Mouse (Mus musculus) kidney, embryonic 16.5 days (tissue): ENCODE measurements around the gene Nipa2. TPM values are rescaled to one million over a fixed set of nuclear protein-coding genes. Genes with fewer than 3 reads are reported as not detected.
A peak's percentile ranks its signal among the peaks of the same experiment; 100 is the strongest.

Source experiments
- ATAC-seq: fragments of 200-750 bp; cut with Nextera tagmentation; 2 replicates; pipeline ENCODE4 v1.8.0; 2017; ENCODE audit warnings: moderate TSS enrichment; ENCODE audit not compliant: low FRiP score, low TSS enrichment
- H3K27ac ChIP-seq: fragments of 300-500 bp; sonication (generic); 2 replicates; pipeline ENCODE4 v1.5.1; 2014; ENCODE audit warnings: low read length
- H3K27me3 ChIP-seq: fragments of 300-500 bp; sonication (generic); 2 replicates; pipeline ENCODE4 v1.6.1; 2014; ENCODE audit warnings: low read length, control low read depth, mixed read lengths; ENCODE audit not compliant: insufficient read depth
- H3K36me3 ChIP-seq: fragments of 300-500 bp; sonication (generic); 2 replicates; pipeline ENCODE4 v1.6.1; 2014; ENCODE audit warnings: low read length, control low read depth, mixed read lengths; ENCODE audit not compliant: insufficient read depth
- H3K4me1 ChIP-seq: fragments of 300-500 bp; sonication (generic); 2 replicates; pipeline ENCODE4 v1.6.1; 2014; ENCODE audit warnings: low read length, control low read depth, mixed read lengths; ENCODE audit not compliant: insufficient read depth
- H3K4me2 ChIP-seq: fragments of 300-500 bp; sonication (generic); replicated peaks from 2 replicates; pipeline ENCODE4 v1.6.1; 2014; ENCODE audit warnings: low read depth, low read length
- H3K4me3 ChIP-seq: fragments of 300-500 bp; sonication (generic); 2 replicates; pipeline ENCODE4 v1.5.1; 2014; ENCODE audit warnings: mild to moderate bottlenecking, low read length
- H3K9ac ChIP-seq: fragments of 300-500 bp; sonication (generic); replicated peaks from 2 replicates; pipeline ENCODE4 v1.6.1; 2014; ENCODE audit warnings: low read length
- H3K9me3 ChIP-seq: fragments of 300-500 bp; sonication (generic); 2 replicates; pipeline ENCODE4 v1.6.1; 2016; ENCODE audit warnings: low read length, control low read depth
- WGBS: fragments of 180-500 bp; shearing (Covaris S2); extraction: QIAGEN DNeasy Blood & Tissue Kit; methylation state at CpG from one replicate; pipeline ENCODE4 v1.1.7; 2014; 5-methylcytosine and 5-hydroxymethylcytosine counted together
- polyA plus RNA-seq: library from polyadenylated mRNA; unstranded; fragments of >200 nt; fragmentation: Nextera tagmentation; extraction: Ambion mirVana; gene quantifications from 2 replicates; pipeline ENCODE4 v1.2.1, GENCODE M21; 2015

Nipa2 gene
- polyA plus RNA-seq, 1 experiment from 2014 or later: 40.6 TPM

GRCm38 (mm10) chr7:55983107-55983506 is 20.8 kb upstream of the Nipa2 start:
- H3K9ac ChIP-seq: no peak overlapping the region
- no peak for ATAC-seq

GRCm38 (mm10) chr7:55982010-55982700 is 19.9 kb upstream of the Nipa2 start:
- H3K4me3 ChIP-seq: no peak overlapping the region
- H3K27me3 ChIP-seq: no peaks in the 10 kb centered on the region
- H3K27ac ChIP-seq: no peak overlapping the region
- 85% methylated on average over 10 of the region's 10 CpGs for WGBS
- ATAC-seq: no peak
- H3K4me1 ChIP-seq: no peaks in the 10 kb centered on the region
- no peaks in the 10 kb centered on the region for H3K9me3 ChIP-seq
- H3K4me2 ChIP-seq: no peak overlapping the region
- H3K36me3 ChIP-seq: 0 out of 2 replicates have a peak, but pooled peaks cover 12% of the 10 kb centered on the region
- H3K9ac ChIP-seq: no peak overlapping the region

More at GRCm38 (mm10) chr7:55983107-55983506, 20.8 kb upstream of the Nipa2 start:
- Histone ChIP-seq H3K36me3 (0 out of 2 replicates have a peak, but pooled peaks cover 12% of the 10 kb centered on the region), H3K4me2 (no peak overlapping the region), H3K27me3 (no peaks in the 10 kb centered on the region), H3K27ac (no peak overlapping the region), H3K9me3 (no peaks in the 10 kb centered on the region), H3K4me3 (no peak overlapping the region), H3K4me1 (no peaks in the 10 kb centered on the region)
- 77% methylated on average over 5 of the region's 5 CpGs for WGBS

- Histone ChIP-seq H3K4me2 (no peak overlapping the region), H3K9me3 (no peaks in the 10 kb centered on the region), H3K4me1 (no peaks in the 10 kb centered on the region), H3K4me3 (no peak overlapping the region), H3K27me3 (no peaks in the 10 kb centered on the region), H3K9ac (no peak overlapping the region), H3K36me3 (0 out of 2 replicates have a peak, but pooled peaks cover 12% of the 10 kb centered on the region), H3K27ac (no peak overlapping the region)
- 94% methylated on average over 2 of the region's 2 CpGs for WGBS
- no peak for ATAC-seq
Observed at GRCm38 (mm10) chr7:55981511-55981910, 19.2 kb upstream of the Nipa2 start.

- H3K9ac ChIP-seq: no peak overlapping the region
- H3K36me3 ChIP-seq: peaks cover 8% of the 10 kb centered on the region; the same call in 1 of the 2 replicates
- no peaks in the 10 kb centered on the region for H3K9me3 ChIP-seq
- no peaks in the 10 kb centered on the region for H3K27me3 ChIP-seq
- no peaks in the 10 kb centered on the region for H3K4me1 ChIP-seq
- WGBS: 94% methylated on average over 2 of the region's 2 CpGs
- no peak for ATAC-seq
- no peak overlapping the region for H3K27ac ChIP-seq
- H3K4me3 ChIP-seq: no peak overlapping the region
- H3K4me2 ChIP-seq: no peak overlapping the region
Observed at GRCm38 (mm10) chr7:55974429-55974828, 12.2 kb upstream of the Nipa2 start.

GRCm38 (mm10) chr7:55969415-55969814 is 7.1 kb upstream of the Nipa2 start:
- Histone ChIP-seq H3K4me3 (no peak overlapping the region), H3K4me2 (no peak overlapping the region), H3K9ac (no peak overlapping the region), H3K27ac (no peak overlapping the region), H3K4me1 (no peaks in the 10 kb centered on the region), H3K9me3 (no peaks in the 10 kb centered on the region), H3K27me3 (no peaks in the 10 kb centered on the region), H3K36me3 (peaks cover 4% of the 10 kb centered on the region; the same call in 1 of the 2 replicates)
- 71% methylated on average over 1 of the region's 1 CpGs for WGBS
- no peak for ATAC-seq

- H3K4me3 ChIP-seq: peak overlapping the region; percentile 39
- H3K36me3 ChIP-seq: no peaks in the 10 kb centered on the region
- H3K4me1 ChIP-seq: no peaks in the 10 kb centered on the region
- ATAC-seq: no peak
- 41% methylated on average over 16 of the region's 16 CpGs for WGBS
- peak overlapping the region; percentile 45 for H3K4me2 ChIP-seq
- H3K9me3 ChIP-seq: no peaks in the 10 kb centered on the region
- no peak overlapping the region for H3K27ac ChIP-seq
- no peaks in the 10 kb centered on the region for H3K27me3 ChIP-seq
- H3K9ac ChIP-seq: peak overlapping the region; percentile 40
Observed at GRCm38 (mm10) chr7:55968258-55968901, 6.1 kb upstream of the Nipa2 start.

- WGBS: 36% methylated on average over 3 of the region's 3 CpGs
- no peaks in the 10 kb centered on the region for H3K36me3 ChIP-seq
- no peaks in the 10 kb centered on the region for H3K27me3 ChIP-seq
- H3K27ac ChIP-seq: no peak overlapping the region
- no peaks in the 10 kb centered on the region for H3K9me3 ChIP-seq
- 0 out of 2 replicates have a peak, but pooled peaks cover 5% of the 10 kb centered on the region for H3K4me1 ChIP-seq
- no peak for ATAC-seq
- no peak overlapping the region for H3K9ac ChIP-seq
- no peak overlapping the region for H3K4me3 ChIP-seq
- no peak overlapping the region for H3K4me2 ChIP-seq
Observed at GRCm38 (mm10) chr7:55966866-55967460, 4.7 kb upstream of the Nipa2 start.

GRCm38 (mm10) chr7:55960506-55960905 is 1.8 kb downstream of the Nipa2 start:
- Histone ChIP-seq H3K36me3 (peaks cover 4% of the 10 kb centered on the region), H3K4me3 (no peak overlapping the region), H3K9me3 (no peaks in the 10 kb centered on the region), H3K4me1 (peaks cover 12% of the 10 kb centered on the region), H3K27me3 (no peaks in the 10 kb centered on the region), H3K27ac (no peak overlapping the region), H3K4me2 (no peak overlapping the region), H3K9ac (no peak overlapping the region)
- no peak for ATAC-seq
- 97% methylated on average over 1 of the region's 1 CpGs for WGBS

GRCm38 (mm10) chr7:55959801-55960200 is 2.5 kb downstream of the Nipa2 start:
- no peaks in the 10 kb centered on the region for H3K27me3 ChIP-seq
- no peak for ATAC-seq
- no peak overlapping the region for H3K9ac ChIP-seq
- H3K4me2 ChIP-seq: no peak overlapping the region
- 95% methylated on average over 3 of the region's 3 CpGs for WGBS
- 0 out of 2 replicates have a peak, but pooled peaks cover 3% of the 10 kb centered on the region for H3K9me3 ChIP-seq
- H3K4me1 ChIP-seq: peaks cover 12% of the 10 kb centered on the region
- H3K36me3 ChIP-seq: peaks cover 9% of the 10 kb centered on the region
- no peak overlapping the region for H3K27ac ChIP-seq
- H3K4me3 ChIP-seq: no peak overlapping the region

- ATAC-seq: no peak
- whole genome bisulfite sequencing: 90% methylated on average over 4 of the region's 4 CpGs
Observed at GRCm38 (mm10) chr7:55957916-55958315, 4.4 kb downstream of the Nipa2 start.

More at GRCm38 (mm10) chr7:55957916-55958315, 4.4 kb downstream of the Nipa2 start:
- Histone ChIP-seq H3K9me3 (peaks cover 14% of the 10 kb centered on the region; the same call in 1 of the 2 replicates), H3K4me1 (peaks cover 9% of the 10 kb centered on the region), H3K9ac (no peak overlapping the region), H3K4me3 (no peak overlapping the region), H3K36me3 (peaks cover 19% of the 10 kb centered on the region), H3K27ac (no peak overlapping the region), H3K4me2 (no peak overlapping the region), H3K27me3 (no peaks in the 10 kb centered on the region)
